Mouse (Mus musculus) kidney, adult 2 months (tissue): ENCODE measurements at regions not wholly inside any gene's neighbourhood (a gene's known extent, or its start where the extent isn't known, plus 50 kb on each side); places are given as distances from the start of the nearest gene placed in this dataset.

Experiments used
- CTCF ChIP-seq: fragments of 200-500 bp; conservative IDR thresholded peaks from 2 replicates; pipeline ENCODE4 v1.5.1; 2011; ENCODE audit warnings: low read depth, mild to moderate bottlenecking, control low read depth, low read length, moderate library complexity, mixed read lengths; ENCODE audit not compliant: insufficient read depth, insufficient read length
- POLR2A ChIP-seq: fragments of 200-500 bp; IDR thresholded peaks from one replicate; pipeline ENCODE4 v1.6.1; 2011; ENCODE audit warnings: low read depth, low read length, control low read depth

DNA sequence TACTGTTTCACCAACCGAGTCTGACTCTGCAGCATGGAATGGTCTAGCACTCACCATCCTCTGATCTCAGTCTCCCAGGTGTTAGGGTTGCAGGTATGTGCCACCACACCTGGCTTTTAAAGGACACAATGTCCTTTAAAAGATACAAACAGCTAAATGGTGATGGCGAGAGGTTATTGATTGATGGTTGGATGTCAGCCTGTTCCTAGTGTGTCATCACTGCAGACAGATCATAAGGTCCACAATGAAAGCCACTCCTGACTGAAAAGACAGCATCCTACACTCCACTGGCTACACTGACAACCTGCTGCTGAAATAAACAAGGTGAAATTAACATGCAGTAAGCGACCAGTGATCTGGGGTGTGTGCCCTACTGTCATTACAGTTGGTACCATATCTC is 106.1 kb downstream of the Tmco5 start:
- TF ChIP-seq CTCF (no peak), POLR2A (no peak)
